Mouse (Mus musculus): ENCODE results near the gene Accs. TPM values are rescaled to one million over a fixed set of nuclear protein-coding genes. Genes with fewer than 3 reads are reported as not detected.

Accs gene
- polyA plus RNA-seq, 1 experiment = 15.1 TPM

- no peak for DNase-seq (ENCODE audit: low spot score)
Measured at GRCm38 (mm10) chr2:93794375-93794774, 55.4 kb downstream of the Accs start.

DNA sequence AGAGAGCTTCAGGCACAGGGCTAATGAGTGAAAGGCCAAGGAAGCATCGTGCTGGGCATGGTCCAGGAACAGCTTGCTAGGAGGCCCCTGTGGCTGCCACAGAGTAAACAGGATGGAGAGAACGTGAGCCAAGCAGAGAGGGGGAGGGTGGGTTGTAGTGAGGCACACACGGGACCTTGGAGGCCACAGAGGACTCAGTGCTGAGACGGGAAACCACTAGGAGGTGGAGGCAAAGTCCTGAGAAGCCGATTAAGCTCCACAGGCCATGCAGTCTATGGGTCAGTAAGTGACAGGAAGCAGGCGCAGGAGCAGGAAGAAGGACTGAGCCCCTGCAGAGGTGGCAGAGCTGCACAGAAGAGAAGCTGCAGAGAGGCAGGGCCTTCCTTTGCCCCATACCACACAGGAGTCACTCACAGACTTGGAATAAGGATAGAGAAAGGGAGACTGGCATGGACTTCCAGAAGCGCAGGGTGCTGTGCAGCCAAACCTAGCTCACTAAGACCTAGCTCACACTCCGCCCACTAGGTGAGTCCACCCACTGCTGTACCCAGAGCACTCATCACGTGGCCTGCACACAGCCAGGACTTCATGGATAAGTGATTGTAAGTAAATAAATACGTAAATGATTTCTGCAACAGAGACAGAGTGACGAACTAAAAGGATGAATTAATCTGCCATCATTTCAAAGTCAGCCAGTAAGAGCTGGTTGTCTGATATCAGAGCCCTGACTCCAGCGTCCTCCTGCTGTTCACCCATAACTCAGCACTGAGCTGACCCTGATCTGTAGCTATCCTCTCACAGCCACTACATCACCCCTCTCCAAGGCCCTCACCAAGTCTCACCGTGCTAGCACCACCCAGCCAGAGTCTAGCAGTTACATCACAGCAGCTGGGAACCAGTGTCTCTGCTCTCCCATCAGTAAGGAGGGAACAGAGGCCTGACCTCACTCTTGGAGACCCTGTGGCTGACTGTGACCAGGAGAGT lies 57.9 kb downstream of the Accs start:
- DNase-seq (ENCODE audit: low spot score) = no peak

- DNase-seq (ENCODE audit: low spot score) = no peak
Measured at GRCm38 (mm10) chr2:93790798-93791345, 58.9 kb downstream of the Accs start.

DNA sequence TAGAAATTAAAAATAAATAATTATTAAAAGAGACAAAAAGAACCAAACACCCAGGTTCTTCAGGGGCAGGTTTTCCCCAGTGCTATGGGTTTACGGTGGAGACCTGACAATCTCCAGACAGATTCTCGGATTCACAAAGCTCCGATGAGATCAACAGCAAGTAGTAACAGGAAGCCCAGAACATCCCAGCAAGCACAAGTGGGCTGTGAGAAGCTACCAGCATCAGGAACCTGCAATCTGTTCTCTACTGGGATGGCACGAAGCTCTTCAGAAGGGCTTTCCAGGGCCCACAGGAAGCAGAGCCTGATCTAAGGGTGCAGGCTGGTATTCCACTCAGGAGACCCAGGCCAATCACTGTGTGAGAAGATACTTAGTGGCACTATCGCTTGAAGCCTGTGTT lies 61.2 kb downstream of the Accs start:
- DNase-seq (ENCODE audit: low spot score) = no peak

DNA sequence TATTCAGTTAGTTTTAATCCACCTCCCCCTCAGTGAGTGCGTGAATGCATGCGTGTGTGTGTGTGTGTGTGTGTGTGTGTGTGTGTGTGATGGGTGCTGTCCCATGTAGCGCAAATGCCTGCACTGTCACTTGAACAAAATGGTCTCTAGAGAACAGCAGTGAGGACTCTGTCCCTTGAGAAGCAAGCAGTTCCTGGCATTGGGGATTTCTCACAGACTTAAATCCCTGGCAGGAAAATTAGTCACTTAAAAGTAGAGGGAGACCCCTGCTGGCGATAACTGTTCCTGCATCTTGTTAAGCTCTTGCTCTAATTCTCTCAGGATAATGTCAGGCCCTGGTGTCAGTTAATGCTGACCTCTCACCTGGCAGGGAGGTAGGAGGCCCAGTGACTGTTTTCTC lies 63.6 kb downstream of the Accs start:
- no peak for DNase-seq (ENCODE audit: low spot score)

DNA sequence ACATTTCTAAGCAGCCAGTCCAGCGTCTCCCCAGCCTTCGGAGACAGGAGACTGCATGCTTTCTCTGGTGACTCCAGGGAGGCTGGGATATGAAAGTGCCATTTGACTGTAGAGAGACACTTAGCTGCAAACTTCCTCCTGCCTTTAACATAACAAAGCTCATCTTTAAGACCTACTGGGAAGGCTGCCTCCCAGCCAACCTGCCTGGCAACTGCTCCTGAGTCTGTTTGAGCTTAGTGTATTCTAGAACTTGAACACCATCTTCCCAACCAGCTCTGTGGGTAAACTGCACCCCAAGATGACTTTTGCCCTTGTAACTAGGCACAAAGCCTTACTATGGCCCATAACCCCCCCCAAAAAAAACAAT lies 64.3 kb downstream of the Accs start:
- DNase-seq (ENCODE audit: low spot score) = no peak

DNA sequence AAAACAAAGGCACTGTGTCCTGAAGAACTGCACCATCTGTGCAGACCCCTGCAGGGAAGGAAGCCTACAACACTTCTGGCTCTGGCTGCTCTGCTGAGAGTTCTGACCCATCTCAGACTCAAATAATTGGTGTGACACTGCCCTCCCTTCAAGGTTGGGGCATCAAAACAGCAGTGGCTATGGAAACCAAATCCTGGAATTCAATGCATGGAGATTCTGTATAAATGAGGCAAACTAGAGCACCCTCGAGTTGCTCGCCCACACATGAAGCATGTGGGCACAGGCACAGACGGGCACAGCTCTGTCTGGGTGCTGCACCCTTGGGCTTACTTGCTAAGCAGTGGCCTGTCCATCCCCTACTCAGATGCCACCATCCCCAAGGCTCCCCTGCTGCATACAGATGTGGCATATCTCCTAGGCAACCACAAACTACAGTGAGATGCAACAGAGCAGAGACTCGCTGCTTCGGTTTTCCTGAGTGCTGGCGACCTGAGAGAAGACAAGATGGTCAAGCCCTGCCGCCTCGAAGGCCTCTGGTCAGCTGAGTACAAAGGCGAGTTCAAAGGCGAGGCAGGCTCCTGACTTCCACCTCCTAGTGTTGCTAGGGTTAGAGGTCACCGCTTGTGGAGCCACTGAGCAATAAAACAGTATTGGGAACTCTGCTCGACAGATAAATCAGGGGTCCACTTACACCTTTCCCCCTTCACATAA lies 64.9 kb downstream of the Accs start:
- DNase-seq (ENCODE audit: low spot score) = no peak

GRCm38 (mm10) chr2:93783926-93784539 lies 65.7 kb downstream of the Accs start:
- no peak for DNase-seq (ENCODE audit: low spot score)

Other genes starting within 250 kb of the Accs start
- 0.19 and 0.34 TPM in 2 replicates for gene Alx4, start 207.6 kb downstream of the Accs start, polyA plus RNA-seq (2012; rRNA removed)
- 35.4 and 45.9 TPM in 2 replicates for gene Ext2, start 27.4 kb downstream of the Accs start, polyA plus RNA-seq (2012; rRNA removed)
- gene Accsl, start 19.2 kb upstream of the Accs start, polyA plus RNA-seq (2012; rRNA removed) = 0.06 and 0.10 TPM in 2 replicates
- gene Gm13889, start 107.3 kb upstream of the Accs start, polyA plus RNA-seq (2012; rRNA removed) = 48.1 and 49.8 TPM in 2 replicates
- not detected in 2 replicates for gene Gm27027, start 146.4 kb upstream of the Accs start, polyA plus RNA-seq (2012; rRNA removed)
- 69.6 and 77.1 TPM in 2 replicates for gene Alkbh3, start 160.9 kb upstream of the Accs start, polyA plus RNA-seq (2012; rRNA removed)